Mouse (Mus musculus) embryonic fibroblast, embryonic 13.5 days (primary cell): ENCODE data around the gene D10Jhu81e.

ENCODE experiments used
- CTCF ChIP-seq: IDR thresholded peaks from 2 replicates; pipeline ENCODE4 v1.5.1; 2011; ENCODE audit warnings: mild to moderate bottlenecking, control low read depth, low read length, moderate library complexity, borderline replicate concordance; ENCODE audit not compliant: insufficient read depth
- POLR2A ChIP-seq: IDR thresholded peaks from 2 replicates; pipeline ENCODE4 v1.6.1; 2011; ENCODE audit warnings: low read depth, mild to moderate bottlenecking, control low read depth, low read length, moderate library complexity

- TF ChIP-seq POLR2A (no peak), CTCF (no peak)
These were observed 25.7 kb downstream of the D10Jhu81e start for GRCm38 (mm10) chr10:78143727-78144505.
